Mouse (Mus musculus): ENCODE measurements around the gene Mrpl45. TPM values are rescaled to one million over a fixed set of nuclear protein-coding genes. Genes with fewer than 3 reads are reported as not detected.

Gene Mrpl45
- polyA plus RNA-seq, 1 experiment from 2014 or later: 51.7 TPM

- H3K4me2 ChIP-seq: peak overlapping the region; percentile 83
- peak overlapping the region; percentile 100 for H3K9ac ChIP-seq
- peaks cover 33% of the 10 kb centered on the region for H3K4me1 ChIP-seq
- H3K9me3 ChIP-seq: no peaks in the 10 kb centered on the region
- WGBS: 2% methylated on average over 50 of the region's 64 CpGs
- H3K36me3 ChIP-seq: no peaks in the 10 kb centered on the region
- peak overlapping the region; percentile 100 for H3K4me3 ChIP-seq
- peak; percentile 72 for ATAC-seq (ENCODE audit: extremely low read depth, insufficient number of reproducible peaks, low FRiP score, low TSS enrichment)
- H3K27me3 ChIP-seq (replicated peaks): no peaks in the 10 kb centered on the region; the same call in 1 of the 2 replicates
- H3K27ac ChIP-seq (replicated peaks): peak overlapping the region; percentile 99
These were observed 35.9 kb upstream of the Mrpl45 start for GRCm38 (mm10) chr11:97279405-97280215.

- Histone ChIP-seq H3K4me3 (peak within 1 kb of the TSS; percentile 100), H3K27ac (replicated peaks) (peak within 1 kb of the TSS; percentile 99), H3K4me1 (peaks cover 33% of the 10 kb centered on the region), H3K4me2 (peak within 1 kb of the TSS; percentile 83), H3K9ac (peak within 1 kb of the TSS; percentile 100), H3K9me3 (no peaks in the 10 kb centered on the region), H3K27me3 (replicated peaks) (no peaks in the 10 kb centered on the region; the same call in 1 of the 2 replicates), H3K36me3 (no peaks in the 10 kb centered on the region)
- under 1% methylated on average over 57 of the region's 83 CpGs for WGBS
- peak; percentile 72 for ATAC-seq (ENCODE audit: extremely low read depth, insufficient number of reproducible peaks, low FRiP score, low TSS enrichment)
These were observed 35.2 kb upstream of the Mrpl45 start, which contains the start of gene Npepps for GRCm38 (mm10) chr11:97280216-97280861. Gene Npepps (minus strand): TSS chr11:97280638.

- Histone ChIP-seq H3K4me1 (peaks cover 34% of the 10 kb centered on the region), H3K9ac (no peak overlapping the region), H3K4me3 (no peak overlapping the region), H3K27me3 (replicated peaks) (no peaks in the 10 kb centered on the region; the same call in 1 of the 2 replicates), H3K27ac (replicated peaks) (no peak overlapping the region), H3K36me3 (no peaks in the 10 kb centered on the region), H3K4me2 (no peak overlapping the region), H3K9me3 (no peaks in the 10 kb centered on the region)
- 84% methylated on average over 6 of the region's 6 CpGs for WGBS
- ATAC-seq (ENCODE audit: extremely low read depth, insufficient number of reproducible peaks, low FRiP score, low TSS enrichment): no peak
These were observed 33.3 kb upstream of the Mrpl45 start for GRCm38 (mm10) chr11:97282179-97282578.

- Histone ChIP-seq H3K9ac (no peak overlapping the region), H3K27ac (replicated peaks) (no peak overlapping the region), H3K4me2 (no peak overlapping the region), H3K9me3 (no peaks in the 10 kb centered on the region), H3K4me1 (peaks cover 15% of the 10 kb centered on the region), H3K4me3 (no peak overlapping the region), H3K36me3 (no peaks in the 10 kb centered on the region), H3K27me3 (replicated peaks) (no peaks in the 10 kb centered on the region; the same call in 1 of the 2 replicates)
- WGBS: 71% methylated on average over 4 of the region's 4 CpGs
- ATAC-seq (ENCODE audit: extremely low read depth, insufficient number of reproducible peaks, low FRiP score, low TSS enrichment): no peak
These were observed 30.7 kb upstream of the Mrpl45 start for GRCm38 (mm10) chr11:97284854-97285253.

- Histone ChIP-seq H3K27ac (replicated peaks) (peak overlapping the region; percentile 17), H3K4me1 (peaks cover 11% of the 10 kb centered on the region), H3K9me3 (no peaks in the 10 kb centered on the region), H3K27me3 (replicated peaks) (no peaks in the 10 kb centered on the region; the same call in 1 of the 2 replicates), H3K4me3 (no peak overlapping the region), H3K9ac (no peak overlapping the region), H3K4me2 (0 out of 2 replicates have a peak overlapping the region, but pooled peaks have one; percentile 1), H3K36me3 (no peaks in the 10 kb centered on the region)
- WGBS: 58% methylated on average over 9 of the region's 9 CpGs
- ATAC-seq (ENCODE audit: extremely low read depth, insufficient number of reproducible peaks, low FRiP score, low TSS enrichment): no peak
These were observed 29.4 kb upstream of the Mrpl45 start for GRCm38 (mm10) chr11:97285852-97286775.

- Histone ChIP-seq H3K4me1 (peaks cover 10% of the 10 kb centered on the region), H3K36me3 (no peaks in the 10 kb centered on the region), H3K4me2 (no peak overlapping the region), H3K27me3 (replicated peaks) (no peaks in the 10 kb centered on the region; the same call in 1 of the 2 replicates), H3K9me3 (no peaks in the 10 kb centered on the region), H3K27ac (replicated peaks) (no peak overlapping the region), H3K9ac (no peak overlapping the region), H3K4me3 (no peak overlapping the region)
- ATAC-seq (ENCODE audit: extremely low read depth, insufficient number of reproducible peaks, low FRiP score, low TSS enrichment): no peak
- 58% methylated on average over 6 of the region's 6 CpGs for WGBS
These were observed 28.5 kb upstream of the Mrpl45 start for GRCm38 (mm10) chr11:97286973-97287372.

GRCm38 (mm10) chr11:97287643-97288042, 27.9 kb upstream of the Mrpl45 start:
- H3K4me1 ChIP-seq: peaks cover 10% of the 10 kb centered on the region
- no peak overlapping the region for H3K27ac ChIP-seq (replicated peaks)
- H3K9ac ChIP-seq: no peak overlapping the region
- no peaks in the 10 kb centered on the region for H3K9me3 ChIP-seq
- no peak overlapping the region for H3K4me2 ChIP-seq
- no peak overlapping the region for H3K4me3 ChIP-seq
- H3K36me3 ChIP-seq: no peaks in the 10 kb centered on the region
- no peaks in the 10 kb centered on the region; the same call in 1 of the 2 replicates for H3K27me3 ChIP-seq (replicated peaks)
- ATAC-seq (ENCODE audit: extremely low read depth, insufficient number of reproducible peaks, low FRiP score, low TSS enrichment): no peak

- Histone ChIP-seq H3K4me3 (no peak overlapping the region), H3K27me3 (replicated peaks) (no peaks in the 10 kb centered on the region), H3K27ac (replicated peaks) (no peak overlapping the region), H3K36me3 (no peaks in the 10 kb centered on the region), H3K4me1 (peaks cover 10% of the 10 kb centered on the region), H3K9me3 (no peaks in the 10 kb centered on the region), H3K4me2 (no peak overlapping the region), H3K9ac (no peak overlapping the region)
- 50% methylated on average over 12 of the region's 12 CpGs for WGBS
- no peak for ATAC-seq (ENCODE audit: extremely low read depth, insufficient number of reproducible peaks, low FRiP score, low TSS enrichment)
These were observed 26.0 kb upstream of the Mrpl45 start for GRCm38 (mm10) chr11:97289276-97290230.

GRCm38 (mm10) chr11:97292731-97293130, 22.8 kb upstream of the Mrpl45 start:
- H3K4me2 ChIP-seq: no peak overlapping the region
- no peaks in the 10 kb centered on the region for H3K9me3 ChIP-seq
- no peak overlapping the region for H3K4me3 ChIP-seq
- H3K27me3 ChIP-seq (replicated peaks): no peaks in the 10 kb centered on the region
- ATAC-seq (ENCODE audit: extremely low read depth, insufficient number of reproducible peaks, low FRiP score, low TSS enrichment): no peak
- WGBS: 87% methylated on average over 1 of the region's 1 CpGs
- H3K27ac ChIP-seq (replicated peaks): no peak overlapping the region
- H3K9ac ChIP-seq: no peak overlapping the region
- no peaks in the 10 kb centered on the region for H3K4me1 ChIP-seq
- H3K36me3 ChIP-seq: no peaks in the 10 kb centered on the region

GRCm38 (mm10) chr11:97296542-97296941, 19.0 kb upstream of the Mrpl45 start:
- Histone ChIP-seq H3K27ac (replicated peaks) (no peak overlapping the region), H3K4me1 (peaks cover 13% of the 10 kb centered on the region), H3K4me3 (no peak overlapping the region), H3K36me3 (no peaks in the 10 kb centered on the region), H3K27me3 (replicated peaks) (no peaks in the 10 kb centered on the region), H3K4me2 (no peak overlapping the region), H3K9ac (no peak overlapping the region), H3K9me3 (no peaks in the 10 kb centered on the region)
- 58% methylated on average over 3 of the region's 4 CpGs for WGBS
- no peak for ATAC-seq (ENCODE audit: extremely low read depth, insufficient number of reproducible peaks, low FRiP score, low TSS enrichment)

All from heart, embryonic 13.5 days (tissue).